Comparison of ENCODE assay signal across 8 mouse cellular contexts in genomic region chr2:71546640-71547071, GRCm38 (mm10). TPM values are rescaled to one million over a fixed set of nuclear protein-coding genes. Genes with fewer than 3 reads are reported as not detected.
DNase-seq lines count a peak whose midpoint lies in the region; ATAC-seq and TF ChIP-seq lines count a peak whose summit lies in the region.

Dlx2 (minus strand) TSS chr2:71546754.

- peak within 1 kb of the TSS; percentile 60 for H3K4me3 ChIP-seq in C2C12 (ENCODE audit: insufficient read depth, poor library complexity, severe bottlenecking)
- peak within 1 kb of the TSS; percentile 53 for H3K4me3 ChIP-seq in embryonic facial prominence, embryonic 15.5 days (replicated peaks)
- peak within 1 kb of the TSS; percentile 47 for H3K4me3 ChIP-seq in neural tube, embryonic 12.5 days

- ATAC-seq in embryonic facial prominence, embryonic 15.5 days (ENCODE audit: insufficient number of reproducible peaks, low FRiP score, low TSS enrichment, low read depth), result peak; percentile 45; the same call in 1 of the 2 replicates
- ATAC-seq in neural tube, embryonic 12.5 days (ENCODE audit: low FRiP score, low read depth), result peak; percentile 74

- peak within 1 kb of the TSS; percentile 40 for H3K9ac ChIP-seq in embryonic facial prominence, embryonic 15.5 days
- H3K9ac ChIP-seq in neural tube, embryonic 12.5 days, result peak within 1 kb of the TSS; percentile 13

- H3K36me3 ChIP-seq in C2C12 (ENCODE audit: control insufficient read depth, insufficient read depth), result peaks cover 7% of the 10 kb centered on the region
- H3K36me3 ChIP-seq in embryonic facial prominence, embryonic 15.5 days, result no peaks in the 10 kb centered on the region
- no peaks in the 10 kb centered on the region for H3K36me3 ChIP-seq in neural tube, embryonic 12.5 days

- no peaks in the 10 kb centered on the region for H3K27me3 ChIP-seq in C2C12 (ENCODE audit: control insufficient read depth, insufficient read depth, insufficient read length)
- H3K27me3 ChIP-seq in embryonic facial prominence, embryonic 15.5 days, result peaks cover 84% of the 10 kb centered on the region
- H3K27me3 ChIP-seq in neural tube, embryonic 12.5 days (replicated peaks), result peaks cover 89% of the 10 kb centered on the region

- peak within 1 kb of the TSS; percentile 82 for H3ac ChIP-seq in C2C12 (ENCODE audit: control insufficient read depth, insufficient read length, low read depth)

- intact Hi-C loops in gastrocnemius, postnatal 14 days (cut with DNase I; ENCODE audit: low total_unique reads), result loop anchor here (5.0 to 10.0 kb wide), 2 partner anchors 294 to 392 kb away; no protein-coding TSS in a partner anchor

- H3K79me2 ChIP-seq in C2C12 (ENCODE audit: control insufficient read depth, insufficient read depth), result peaks cover 29% of the 10 kb centered on the region

- H3K79me3 ChIP-seq in C2C12 (ENCODE audit: low read depth), result peaks cover 8% of the 10 kb centered on the region

- peaks cover 39% of the 10 kb centered on the region for H3K4me1 ChIP-seq in embryonic facial prominence, embryonic 15.5 days
- H3K4me1 ChIP-seq in neural tube, embryonic 12.5 days, result peaks cover 32% of the 10 kb centered on the region

- no peaks in the 10 kb centered on the region for H3K9me3 ChIP-seq in embryonic facial prominence, embryonic 15.5 days (replicated peaks)
- no peaks in the 10 kb centered on the region for H3K9me3 ChIP-seq in neural tube, embryonic 12.5 days

- H3K27ac ChIP-seq in embryonic facial prominence, embryonic 15.5 days (replicated peaks), result peak within 1 kb of the TSS; percentile 74
- no peak within 1 kb of the TSS for H3K27ac ChIP-seq in neural tube, embryonic 12.5 days

- WGBS in embryonic facial prominence, embryonic 15.5 days, result under 1% methylated on average over 37 of the region's 37 CpGs
- under 1% methylated on average over 37 of the region's 37 CpGs for WGBS in neural tube, embryonic 12.5 days

- DNase-seq in frontal cortex, adult 2 months (ENCODE audit: extremely low spot score in 1 of 2, low spot score in 1 of 2), result peak in 1 of 2 experiments; percentile 51
- no peak for DNase-seq in frontal cortex, postnatal 14 days (ENCODE audit: low spot score in 2 of 2)
- peak; percentile 41 for DNase-seq in kidney, postnatal 10 days
- no peak for DNase-seq in gastrocnemius, postnatal 14 days
- no peak for DNase-seq in lung, postnatal 10 days

- H3K4me2 ChIP-seq in embryonic facial prominence, embryonic 15.5 days (replicated peaks), result peak within 1 kb of the TSS; percentile 96
- H3K4me2 ChIP-seq in neural tube, embryonic 12.5 days (replicated peaks), result peak within 1 kb of the TSS; percentile 98

- no peak for TF ChIP-seq CTCF in C2C12 (IDR thresholded peaks at IDR 0.05; ENCODE audit: control insufficient read depth, insufficient read depth, insufficient read length)

TF ChIP-seq in C2C12, 6 proteins besides CTCF, POLR2A, EP300 and RAD21:
- peak; percentile 61 for TF ChIP-seq MAX (IDR thresholded peaks at IDR 0.05)
- TF ChIP-seq CEBPB (IDR thresholded peaks at IDR 0.05; ENCODE audit: low read depth), result no peak
- no peak for TF ChIP-seq MYOG (IDR thresholded peaks at IDR 0.05; ENCODE audit: control insufficient read depth, extremely low read depth, insufficient read length)
- TF ChIP-seq FOSL1 (IDR thresholded peaks at IDR 0.05; ENCODE audit: insufficient read depth, low read length, poor library complexity, severe bottlenecking), result no peak
- peak; percentile 93 for TF ChIP-seq USF1 (IDR thresholded peaks at IDR 0.05; ENCODE audit: low read depth)

RNA-seq across cellular contexts. Expression of gene Dlx2, which starts in this region (rescaled TPM):
- polyA plus RNA-seq in frontal cortex, adult 2 months (2012; rRNA removed), result 25.4 and 28.1 TPM in 2 replicates
- 16.0 TPM for polyA plus RNA-seq in C2C12 (2012; fragmentation: generic; extraction: Trizol)
- polyA plus RNA-seq in embryonic facial prominence, embryonic 15.5 days (2015; fragmentation: Nextera tagmentation; extraction: Ambion mirVana), result 6.2 and 8.5 TPM in 2 replicates
- polyA plus RNA-seq in neural tube, embryonic 12.5 days (2016; fragmentation: Nextera tagmentation; extraction: Ambion mirVana), result 1.4 and 1.6 TPM in 2 replicates
- under 1 TPM in 1 of 2 experiments, not detected in 1; 0.10 TPM for total RNA-seq in gastrocnemius, postnatal 14 days (2021)
